Mouse (Mus musculus): Measurements from ENCODE around the gene Sohlh1. TPM values are rescaled to one million over a fixed set of nuclear protein-coding genes. Genes with fewer than 3 reads are reported as not detected.

Gene Sohlh1
- polyA plus RNA-seq, 1 experiment from 2014 or later: not detected

GRCm38 (mm10) chr2:25878516-25878915 is 31.5 kb upstream of the Sohlh1 start:
- Histone ChIP-seq H3K4me2 (replicated peaks; ENCODE audit: low read depth, low read length) (no peak overlapping the region), H3K27me3 (replicated peaks; ENCODE audit: insufficient read depth, low read length) (peaks cover 17% of the 10 kb centered on the region), H3K4me3 (ENCODE audit: low read depth, low read length) (no peak overlapping the region), H3K27ac (ENCODE audit: low read length) (no peak overlapping the region), H3K4me1 (ENCODE audit: insufficient read depth, low read depth, low read length) (no peaks in the 10 kb centered on the region), H3K36me3 (ENCODE audit: insufficient read depth, low read length) (no peaks in the 10 kb centered on the region), H3K9ac (replicated peaks; ENCODE audit: low read depth) (no peak overlapping the region), H3K9me3 (ENCODE audit: low read length) (no peaks in the 10 kb centered on the region)
- TF ChIP-seq CTCF (IDR thresholded peaks at IDR 0.05): no peak
- DNase-seq (ENCODE audit: low spot score): no peak
- 83% methylated on average over 2 of the region's 2 CpGs for WGBS
- ATAC-seq: no peak

GRCm38 (mm10) chr2:25877736-25878268 is 30.8 kb upstream of the Sohlh1 start:
- Histone ChIP-seq H3K27ac (ENCODE audit: low read length) (no peak overlapping the region), H3K36me3 (ENCODE audit: insufficient read depth, low read length) (no peaks in the 10 kb centered on the region), H3K4me3 (ENCODE audit: low read depth, low read length) (no peak overlapping the region), H3K27me3 (replicated peaks; ENCODE audit: insufficient read depth, low read length) (peaks cover 17% of the 10 kb centered on the region), H3K9ac (replicated peaks; ENCODE audit: low read depth) (no peak overlapping the region), H3K4me1 (ENCODE audit: insufficient read depth, low read depth, low read length) (no peaks in the 10 kb centered on the region), H3K9me3 (ENCODE audit: low read length) (no peaks in the 10 kb centered on the region), H3K4me2 (replicated peaks; ENCODE audit: low read depth, low read length) (no peak overlapping the region)
- no peak for TF ChIP-seq EP300 (IDR thresholded peaks at IDR 0.05)
- TF ChIP-seq CTCF (IDR thresholded peaks at IDR 0.05): no peak
- ATAC-seq: no peak
- DNase-seq (ENCODE audit: low spot score): no peak
- 2% methylated on average over 40 of the region's 49 CpGs for WGBS

- 34% methylated on average over 7 of the region's 7 CpGs for WGBS
- Histone ChIP-seq H3K4me1 (ENCODE audit: insufficient read depth, low read depth, low read length) (no peaks in the 10 kb centered on the region), H3K9ac (replicated peaks; ENCODE audit: low read depth) (no peak overlapping the region), H3K27ac (ENCODE audit: low read length) (no peak overlapping the region), H3K4me3 (ENCODE audit: low read depth, low read length) (no peak overlapping the region), H3K9me3 (ENCODE audit: low read length) (no peaks in the 10 kb centered on the region), H3K4me2 (replicated peaks; ENCODE audit: low read depth, low read length) (no peak overlapping the region), H3K27me3 (replicated peaks; ENCODE audit: insufficient read depth, low read length) (peaks cover 17% of the 10 kb centered on the region), H3K36me3 (ENCODE audit: insufficient read depth, low read length) (no peaks in the 10 kb centered on the region)
- no peak for DNase-seq (ENCODE audit: low spot score)
- TF ChIP-seq CTCF (IDR thresholded peaks at IDR 0.05): no peak
- TF ChIP-seq EP300 (IDR thresholded peaks at IDR 0.05): no peak
- no peak for ATAC-seq
Observed at GRCm38 (mm10) chr2:25877250-25877735, 30.2 kb upstream of the Sohlh1 start.

- H3K4me1 ChIP-seq (ENCODE audit: insufficient read depth, low read depth, low read length): peaks cover 6% of the 10 kb centered on the region
- DNase-seq (ENCODE audit: low spot score) (no peak), ATAC-seq (no peak)
- H3K4me2 ChIP-seq (replicated peaks; ENCODE audit: low read depth, low read length): no peak overlapping the region
- no peaks in the 10 kb centered on the region for H3K36me3 ChIP-seq (ENCODE audit: insufficient read depth, low read length)
- H3K27me3 ChIP-seq (replicated peaks; ENCODE audit: insufficient read depth, low read length): peaks cover 8% of the 10 kb centered on the region; the same call in 1 of the 2 replicates
- TF ChIP-seq CTCF (IDR thresholded peaks at IDR 0.05) (no peak), EP300 (IDR thresholded peaks at IDR 0.05) (no peak)
- no peak overlapping the region for H3K27ac ChIP-seq (ENCODE audit: low read length)
- 34% methylated on average over 5 of the region's 5 CpGs for WGBS
- H3K4me3 ChIP-seq (ENCODE audit: low read depth, low read length): no peak overlapping the region
- H3K9me3 ChIP-seq (ENCODE audit: low read length): no peaks in the 10 kb centered on the region
- H3K9ac ChIP-seq (replicated peaks; ENCODE audit: low read depth): no peak overlapping the region
Observed at GRCm38 (mm10) chr2:25866656-25867055, 19.6 kb upstream of the Sohlh1 start.

GRCm38 (mm10) chr2:25865412-25865811 is 18.4 kb upstream of the Sohlh1 start:
- H3K36me3 ChIP-seq (ENCODE audit: insufficient read depth, low read length): no peaks in the 10 kb centered on the region
- peak; percentile 45 for TF ChIP-seq CTCF (IDR thresholded peaks at IDR 0.05)
- TF ChIP-seq EP300 (IDR thresholded peaks at IDR 0.05): no peak
- ATAC-seq: peak; percentile 27; the same call in 1 of the 2 replicates
- no peak overlapping the region for H3K9ac ChIP-seq (replicated peaks; ENCODE audit: low read depth)
- no peak overlapping the region for H3K4me2 ChIP-seq (replicated peaks; ENCODE audit: low read depth, low read length)
- H3K27ac ChIP-seq (ENCODE audit: low read length): no peak overlapping the region
- H3K9me3 ChIP-seq (ENCODE audit: low read length): no peaks in the 10 kb centered on the region
- H3K4me3 ChIP-seq (ENCODE audit: low read depth, low read length): no peak overlapping the region
- 14% methylated on average over 4 of the region's 4 CpGs for WGBS
- peaks cover 6% of the 10 kb centered on the region for H3K4me1 ChIP-seq (ENCODE audit: insufficient read depth, low read depth, low read length)
- DNase-seq (ENCODE audit: low spot score): peak; percentile 32
- peaks cover 8% of the 10 kb centered on the region; the same call in 1 of the 2 replicates for H3K27me3 ChIP-seq (replicated peaks; ENCODE audit: insufficient read depth, low read length)

- Histone ChIP-seq H3K4me2 (replicated peaks; ENCODE audit: low read depth, low read length) (peak overlapping the region; percentile 68), H3K9ac (replicated peaks; ENCODE audit: low read depth) (no peak overlapping the region), H3K4me1 (ENCODE audit: insufficient read depth, low read depth, low read length) (peaks cover 6% of the 10 kb centered on the region), H3K9me3 (ENCODE audit: low read length) (no peaks in the 10 kb centered on the region), H3K27ac (ENCODE audit: low read length) (no peak overlapping the region), H3K4me3 (ENCODE audit: low read depth, low read length) (peak overlapping the region; percentile 35; the same call in 1 of the 2 replicates), H3K27me3 (replicated peaks; ENCODE audit: insufficient read depth, low read length) (peaks cover 8% of the 10 kb centered on the region; the same call in 1 of the 2 replicates), H3K36me3 (ENCODE audit: insufficient read depth, low read length) (no peaks in the 10 kb centered on the region)
- no peak for DNase-seq (ENCODE audit: low spot score)
- TF ChIP-seq CTCF (IDR thresholded peaks at IDR 0.05): peak; percentile 27; the same call in 1 of the 2 replicates
- no peak for TF ChIP-seq EP300 (IDR thresholded peaks at IDR 0.05)
- ATAC-seq: no peak
- WGBS: 4% methylated on average over 17 of the region's 18 CpGs
Observed at GRCm38 (mm10) chr2:25864230-25864629, 17.2 kb upstream of the Sohlh1 start.

All from lung, postnatal 0 days (tissue).